Mouse (Mus musculus) liver (tissue): ENCODE results near the gene Olfr1302.

ENCODE experiments used
- DNase-seq: peaks from one replicate; pipeline ENCODE4 v3.0.0-alpha.2; 2020; ENCODE audit warnings: mixed read lengths

Olfr1302 gene

GRCm38 (mm10) chr2:111777129-111777528 lies at the start of gene Olfr1302:
Gene Olfr1302, plus strand, starts transcription at chr2:111777429.
- no peak for DNase-seq

DNA sequence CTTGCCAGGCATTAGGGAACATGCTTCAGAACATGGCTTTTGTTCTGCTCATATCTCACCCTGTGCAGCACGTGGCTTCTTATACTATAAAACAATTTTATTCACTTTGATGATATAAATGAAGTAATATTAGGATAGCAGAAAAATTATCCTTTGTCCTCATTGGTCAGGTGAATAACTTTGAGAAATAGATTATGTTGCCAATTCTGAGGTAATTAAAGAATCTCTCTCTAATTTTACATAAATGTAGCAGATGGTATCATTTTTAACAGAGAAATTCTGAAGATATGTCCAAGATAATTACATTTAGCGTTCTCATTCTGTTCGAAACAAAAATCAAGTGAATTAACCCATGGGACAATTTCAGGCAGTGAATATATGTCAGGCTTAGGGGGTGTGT lies 26.5 kb upstream of the Olfr1302 start, which contains the start of gene Olfr1301:
TSS of gene Olfr1301 (plus strand) at position 301 of the 400 bp plus-strand sequence.
- DNase-seq, result no peak

GRCm38 (mm10) chr2:111812936-111813335 lies 35.7 kb downstream of the Olfr1302 start:
- DNase-seq, result no peak

GRCm38 (mm10) chr2:111820240-111820639 lies 43.0 kb downstream of the Olfr1302 start, which contains the start of gene Olfr1303:
Gene Olfr1303, minus strand, starts transcription at chr2:111820340.
- DNase-seq, result no peak
